Mouse (Mus musculus): Measurements from ENCODE around the gene Pisd.
"Not testable (repeated sequence)": the region's sequence is repeated elsewhere in the genome, so short reads cannot be mapped to it uniquely, and the experiment has no call there.

Pisd gene

DNA sequence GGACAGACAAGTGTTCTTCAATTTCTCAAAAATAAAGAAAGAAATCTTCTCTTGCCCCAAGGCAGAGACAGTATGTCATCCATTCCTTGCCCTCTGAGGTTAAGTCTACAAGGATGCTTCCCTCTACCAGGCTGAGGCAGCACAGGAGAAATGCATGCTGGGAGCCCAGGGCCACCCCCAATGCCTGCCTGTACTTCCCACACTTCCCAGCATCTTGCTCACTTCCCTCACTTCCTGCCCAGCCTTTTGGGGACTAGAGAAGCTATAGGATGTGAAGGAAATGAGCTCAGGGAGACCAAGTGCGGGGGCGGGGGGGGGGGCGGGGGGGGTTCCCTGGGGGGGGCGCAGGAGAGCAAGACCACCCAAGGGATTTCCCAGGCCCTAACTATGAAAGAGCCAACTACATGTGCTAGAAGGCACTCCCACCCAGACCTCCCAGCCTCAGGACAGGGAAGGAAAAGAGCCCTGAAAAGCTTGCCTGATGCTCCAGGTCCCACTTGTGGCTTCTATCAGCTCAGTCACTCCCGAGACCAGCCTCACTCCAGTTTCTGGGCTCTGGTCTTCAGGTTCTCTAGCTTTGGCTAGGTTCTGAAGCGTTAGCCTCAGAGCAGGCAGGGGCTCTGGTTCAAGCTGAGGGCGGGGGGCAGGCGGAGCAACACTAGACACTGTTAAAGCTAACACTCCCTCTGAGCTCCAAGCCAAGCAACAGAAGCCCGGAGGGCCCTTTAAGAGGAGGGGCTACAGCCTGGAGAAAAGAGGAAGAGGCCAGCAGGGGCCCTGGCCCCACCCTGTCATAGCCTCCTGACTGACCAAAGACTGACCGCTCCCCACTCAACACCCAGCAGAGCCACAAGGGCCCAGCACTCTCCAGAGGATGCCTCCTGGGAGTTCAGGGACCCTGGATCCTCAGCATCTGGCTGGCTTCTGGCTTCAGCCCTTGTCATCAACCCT, 39.5 kb downstream of the Pisd start:
- DNase-seq (ENCODE audit: low spot score), result peak; percentile 77

DNA sequence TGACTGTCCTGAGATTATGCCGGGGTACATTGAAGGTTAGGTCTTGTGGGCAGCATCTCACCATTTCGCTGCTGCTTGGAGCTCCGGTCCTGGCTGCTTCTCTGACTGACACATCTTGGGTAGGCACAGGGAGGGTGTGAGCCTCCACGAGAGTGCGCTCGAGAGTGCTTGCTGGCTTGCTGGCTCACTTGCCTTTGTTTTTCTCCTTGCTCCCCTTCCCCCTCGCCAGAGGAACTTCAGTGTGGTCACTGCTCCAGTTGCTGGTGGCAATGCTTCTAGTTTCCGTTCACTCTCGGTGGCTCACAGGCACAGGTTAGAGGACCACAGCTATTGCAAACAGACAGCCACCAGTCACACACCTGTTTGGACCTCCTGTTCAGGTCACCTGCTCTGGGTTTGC, 43.3 kb downstream of the Pisd start:
- DNase-seq (ENCODE audit: low spot score), result peak; percentile 58

DNA sequence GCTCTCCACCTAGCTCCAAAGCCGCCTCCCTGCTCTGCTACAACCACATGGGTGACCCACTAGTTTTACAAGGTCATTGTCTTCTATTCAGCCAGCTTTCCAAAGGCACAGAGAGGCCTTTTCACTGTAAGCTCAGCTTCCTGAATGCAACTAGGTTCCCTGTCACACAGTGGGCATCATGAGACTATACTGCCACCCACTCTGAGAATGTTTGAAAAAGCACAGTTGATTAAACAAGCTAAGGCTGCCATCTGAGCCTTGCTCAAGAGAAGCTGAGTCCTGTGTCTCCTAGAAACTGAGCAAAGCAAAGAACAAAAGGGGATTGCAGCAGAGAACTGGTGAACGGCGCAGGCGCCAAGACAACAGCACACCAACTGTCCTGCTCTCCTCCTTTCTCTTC, 44.1 kb downstream of the Pisd start:
- DNase-seq (ENCODE audit: low spot score), result not testable (repeated sequence)

DNA sequence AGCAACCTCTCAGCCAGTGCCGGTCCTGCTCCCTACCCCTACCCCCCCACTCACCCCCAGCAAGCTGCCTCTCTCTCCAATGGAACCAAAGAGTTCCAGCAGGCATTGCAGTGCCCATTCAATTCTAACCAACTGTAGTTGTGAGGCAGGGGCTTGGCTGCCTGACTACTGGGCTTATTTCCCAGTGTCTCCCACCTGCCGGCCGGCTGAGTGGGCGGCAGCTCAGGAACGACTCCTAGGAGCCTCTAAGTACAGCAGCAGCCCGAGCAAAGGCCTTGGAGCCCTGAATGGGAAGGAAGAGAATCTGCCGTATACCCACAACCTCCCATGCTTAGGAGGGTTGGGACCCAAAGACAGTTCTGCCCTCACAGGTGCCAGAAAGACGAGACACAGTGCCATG, 44.6 kb downstream of the Pisd start:
- DNase-seq (ENCODE audit: low spot score), result not testable (repeated sequence)

DNA sequence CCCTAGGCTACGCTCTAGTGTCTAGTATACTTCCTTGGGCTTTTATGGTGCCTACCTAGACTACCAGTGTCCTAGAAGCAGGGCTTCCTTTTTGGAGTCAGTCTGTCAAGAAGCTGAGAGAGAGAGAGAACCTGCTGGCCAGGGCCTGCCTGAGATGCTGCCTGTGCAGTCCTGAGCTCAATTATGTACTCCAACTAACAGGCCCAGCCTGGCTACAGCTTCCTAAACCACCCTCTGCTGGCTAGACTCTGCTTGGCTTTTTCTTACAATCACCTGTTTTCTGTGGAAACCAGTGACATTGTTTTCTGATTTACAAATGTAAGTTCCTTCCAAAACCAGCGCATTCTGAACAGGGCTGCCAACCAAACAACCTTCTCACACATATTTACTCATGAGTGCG, 45.3 kb downstream of the Pisd start:
- DNase-seq (ENCODE audit: low spot score), result no peak

DNA sequence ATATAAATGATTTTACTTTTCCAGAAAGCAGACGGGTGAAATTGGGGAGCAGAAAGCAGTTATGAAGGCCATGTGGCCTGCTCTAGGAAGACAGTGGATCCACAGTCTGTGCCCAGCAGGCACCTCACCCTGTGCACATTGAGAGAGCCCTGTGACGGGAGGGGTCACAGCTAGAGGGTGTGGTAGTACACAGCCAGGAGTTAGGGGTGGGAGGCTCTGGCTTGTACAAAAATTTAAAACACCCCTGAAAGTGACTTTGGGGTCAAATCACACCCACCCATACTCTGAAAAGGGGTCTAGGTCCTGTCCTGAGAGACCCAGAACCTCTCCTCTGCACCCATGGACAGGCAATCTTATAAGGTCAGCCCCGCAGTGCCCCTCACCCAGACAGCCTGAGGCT, 48.7 kb downstream of the Pisd start:
- not testable (repeated sequence) for DNase-seq (ENCODE audit: low spot score)

DNA sequence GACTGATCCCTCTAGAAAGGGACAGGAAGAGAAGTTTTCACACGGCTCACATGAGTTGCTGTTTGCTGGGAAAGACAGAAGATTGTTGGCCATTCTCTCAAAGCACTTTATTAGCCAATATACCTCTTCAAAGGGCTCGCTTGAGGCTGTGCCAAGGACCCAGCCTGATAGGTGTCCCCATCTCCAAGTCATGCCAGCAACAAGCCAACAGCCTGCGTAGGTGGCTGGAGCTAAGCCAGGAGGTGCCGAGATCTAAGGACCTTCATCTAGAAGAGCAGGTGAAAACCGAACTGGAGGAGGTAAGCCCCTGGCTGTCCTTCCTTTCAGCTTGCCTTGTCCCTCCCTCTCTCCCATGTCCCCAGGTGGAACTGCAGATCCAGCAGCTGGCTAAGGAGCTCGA, 49.7 kb downstream of the Pisd start:
- no peak for DNase-seq (ENCODE audit: low spot score)

DNA sequence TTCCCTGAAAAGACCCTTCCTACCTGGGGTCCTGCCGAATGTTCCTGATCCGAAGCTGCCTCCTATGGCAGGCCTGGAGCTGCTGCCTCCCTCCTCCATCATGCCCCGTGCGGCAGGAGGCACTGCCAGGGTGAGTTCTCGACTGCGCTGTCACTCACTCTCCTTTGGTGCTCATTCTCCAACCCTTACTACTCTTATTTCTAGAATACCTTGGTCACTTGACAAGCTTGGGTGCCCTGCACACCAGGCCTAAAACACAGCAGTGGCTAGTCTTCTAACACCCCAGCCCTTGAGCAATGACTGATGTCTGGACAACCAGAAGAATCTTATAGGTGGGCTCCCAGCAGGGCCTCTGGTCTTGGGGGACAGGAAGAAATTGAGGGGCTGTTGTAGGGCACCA, 51.6 kb downstream of the Pisd start:
- not testable (repeated sequence) for DNase-seq (ENCODE audit: low spot score)

DNA sequence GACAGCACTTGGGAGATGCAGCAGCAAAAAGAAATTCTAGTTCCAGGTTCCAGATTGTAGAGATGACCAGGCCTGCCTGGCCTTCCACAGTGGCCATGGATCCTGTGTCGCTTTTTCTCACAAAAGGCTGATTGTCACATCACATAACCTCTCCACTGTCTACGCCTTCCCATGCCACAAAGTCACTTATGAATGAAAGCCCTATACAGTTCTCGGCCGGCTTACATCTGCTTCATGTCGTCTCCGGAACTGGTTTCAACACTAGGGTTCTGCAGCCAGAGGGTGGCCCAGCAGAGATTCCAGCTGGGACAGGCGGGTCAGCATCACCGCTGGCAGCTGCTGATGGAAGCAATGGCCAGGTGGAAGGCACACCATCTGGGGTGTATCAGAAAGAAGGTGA, 56.6 kb downstream of the Pisd start:
- no peak for DNase-seq (ENCODE audit: low spot score)

DNA sequence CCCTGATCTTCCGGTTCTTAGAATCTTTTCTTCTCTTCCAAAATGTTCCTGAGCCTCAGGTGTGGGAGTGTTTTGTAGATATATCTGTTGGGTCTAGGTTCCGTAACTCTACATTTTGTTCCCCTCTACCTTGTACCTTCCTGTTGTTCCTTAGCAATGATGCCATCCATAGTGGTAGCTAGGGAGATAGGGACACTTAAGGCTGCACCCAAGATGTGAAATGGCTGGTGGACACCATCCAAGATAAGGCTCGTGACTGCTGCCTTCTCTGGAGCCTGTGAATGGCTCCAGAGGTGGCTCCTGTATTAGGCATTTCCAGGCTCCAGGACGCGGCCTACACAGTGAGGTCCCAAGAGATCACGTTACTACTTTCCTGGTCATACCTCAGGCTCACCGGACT, 57.1 kb downstream of the Pisd start:
- no peak for DNase-seq (ENCODE audit: low spot score)

DNA sequence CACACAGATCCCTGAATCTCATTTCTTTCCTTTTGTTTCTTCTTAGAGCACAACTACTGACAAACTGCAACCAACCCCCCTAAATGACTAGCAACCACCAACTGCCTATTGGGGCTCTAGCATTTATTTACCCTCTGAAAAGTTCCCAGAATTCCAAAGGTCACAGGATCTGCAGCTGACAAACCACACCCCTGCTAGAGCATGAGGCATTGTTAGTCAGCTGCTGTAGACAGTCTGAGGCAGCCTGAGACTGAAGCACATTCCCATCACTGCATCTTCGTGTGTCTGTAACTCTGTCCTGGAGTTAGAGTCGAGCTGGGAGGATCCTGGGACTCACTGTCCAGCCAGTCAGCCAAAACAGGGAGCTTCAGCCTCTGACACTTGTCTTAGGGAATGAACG, 60.0 kb downstream of the Pisd start:
- DNase-seq (ENCODE audit: low spot score), result not testable (repeated sequence)

DNA sequence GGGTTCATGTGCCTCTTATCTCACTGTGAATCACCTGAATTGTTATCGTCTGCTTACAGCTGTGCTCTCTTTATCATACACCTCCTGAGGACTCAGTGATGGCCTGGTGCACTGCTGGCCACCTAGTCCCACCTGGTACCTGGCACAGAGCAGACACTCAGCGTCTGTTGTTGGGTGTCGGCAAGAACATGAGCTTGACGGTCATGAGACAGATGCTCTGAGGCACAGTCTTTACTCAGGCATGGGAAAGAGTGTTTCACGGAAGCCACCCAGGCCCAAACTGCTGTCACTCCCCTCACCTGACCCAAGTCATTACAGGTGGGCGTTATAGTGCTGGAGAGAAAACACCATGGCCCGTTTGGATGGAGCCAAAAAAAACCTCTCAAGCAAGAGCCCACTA, 61.5 kb downstream of the Pisd start:
- no peak for DNase-seq (ENCODE audit: low spot score)

DNA sequence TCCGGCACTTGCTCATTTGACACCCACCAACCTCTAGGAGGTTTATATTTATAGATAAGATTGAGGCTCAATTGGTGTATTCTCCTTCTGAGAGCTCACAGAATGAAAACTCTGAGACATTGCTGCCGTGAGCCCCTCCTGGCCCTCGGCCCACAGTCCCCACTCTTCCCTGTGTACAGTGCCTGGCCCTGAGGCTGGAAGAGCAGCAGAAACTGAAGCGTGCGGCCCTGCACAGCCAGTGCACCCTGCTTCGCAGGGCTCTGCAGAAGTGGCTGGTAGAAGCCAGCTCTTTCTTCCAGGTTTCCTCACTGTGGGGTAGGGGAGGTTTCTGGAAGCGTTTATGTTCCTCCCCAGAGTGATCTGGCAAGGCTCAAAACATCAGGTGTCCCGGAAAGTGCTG, 62.7 kb downstream of the Pisd start:
- not testable (repeated sequence) for DNase-seq (ENCODE audit: low spot score)

DNA sequence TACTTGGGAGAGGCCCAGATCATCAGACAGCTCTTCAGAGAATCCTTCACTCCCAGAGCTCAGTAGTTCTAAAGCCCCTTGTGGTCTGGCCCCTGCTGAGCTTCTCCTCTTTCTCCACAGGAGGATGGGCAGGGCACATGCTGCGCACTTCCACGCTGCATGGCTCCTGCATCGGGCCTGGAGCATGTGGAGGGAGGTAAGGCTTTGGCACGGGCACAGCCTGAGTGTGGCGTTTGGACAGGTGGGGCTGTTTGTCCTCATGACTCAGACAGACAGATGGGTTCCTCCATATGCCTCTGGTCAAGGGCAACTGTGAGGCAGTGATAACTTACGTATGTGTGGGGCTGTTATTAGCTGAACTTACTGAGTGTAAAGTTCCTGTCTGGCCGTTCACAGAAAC, 63.2 kb downstream of the Pisd start:
- no peak for DNase-seq (ENCODE audit: low spot score)

DNA sequence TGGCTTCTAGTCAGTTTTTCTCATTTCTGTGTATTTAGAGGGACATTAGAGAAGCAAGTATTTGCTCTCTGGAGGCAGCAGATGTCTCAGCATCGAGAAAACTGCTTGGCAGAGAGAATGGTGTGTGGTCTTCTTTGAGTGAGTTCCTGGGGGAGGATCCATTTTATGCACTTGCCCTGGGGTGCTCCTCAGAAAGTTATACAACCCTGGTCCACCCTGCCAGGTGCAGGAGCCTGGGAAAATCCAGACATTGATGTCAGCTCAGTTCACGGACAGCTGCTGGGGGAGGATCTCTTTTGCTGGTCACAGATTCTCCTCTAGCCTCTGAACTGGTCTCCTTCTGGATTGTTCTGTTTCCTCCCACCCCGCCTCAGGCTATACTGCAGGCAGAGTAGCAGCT, 64.1 kb downstream of the Pisd start:
- no peak for DNase-seq (ENCODE audit: low spot score)

DNA sequence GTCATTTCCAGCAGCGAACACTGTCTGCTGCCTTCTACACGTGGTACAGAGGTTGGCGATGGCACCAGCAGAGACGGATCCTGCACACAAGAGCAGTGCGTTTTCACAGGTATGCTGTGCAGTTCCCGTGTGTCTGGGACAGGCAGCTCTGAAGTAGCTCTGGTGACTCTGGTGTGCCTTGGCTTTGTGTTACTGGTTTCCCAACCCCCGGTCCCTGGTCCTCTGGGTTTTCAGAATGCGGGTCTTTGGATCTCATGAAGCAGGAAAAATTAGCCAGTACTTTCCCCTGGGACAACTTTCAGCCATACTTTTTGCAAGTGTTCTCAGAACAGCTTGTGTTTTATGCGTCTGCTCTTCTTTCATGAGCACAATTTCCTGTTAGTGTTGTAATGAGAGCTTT, 65.0 kb downstream of the Pisd start:
- no peak for DNase-seq (ENCODE audit: low spot score)

DNA sequence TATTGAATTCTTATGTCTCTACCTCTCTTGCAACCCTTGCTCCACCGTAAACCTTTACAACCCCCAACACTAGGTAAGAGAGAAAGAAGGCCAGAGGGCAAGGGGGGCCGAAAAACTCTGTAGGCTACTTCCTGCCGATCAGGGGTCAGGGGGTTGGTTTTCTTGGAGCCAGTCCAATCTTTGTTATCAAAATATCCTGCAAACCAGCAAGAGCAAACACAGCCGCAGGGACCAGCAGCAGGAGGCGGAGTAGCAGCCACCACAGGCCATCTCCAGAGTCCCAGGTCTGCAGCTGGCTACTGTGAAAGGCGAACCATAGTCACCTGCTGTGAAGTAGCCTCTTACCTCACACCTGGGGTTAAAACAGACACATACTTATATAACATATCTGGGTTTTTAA, 66.5 kb downstream of the Pisd start:
- no peak for DNase-seq (ENCODE audit: low spot score)

DNA sequence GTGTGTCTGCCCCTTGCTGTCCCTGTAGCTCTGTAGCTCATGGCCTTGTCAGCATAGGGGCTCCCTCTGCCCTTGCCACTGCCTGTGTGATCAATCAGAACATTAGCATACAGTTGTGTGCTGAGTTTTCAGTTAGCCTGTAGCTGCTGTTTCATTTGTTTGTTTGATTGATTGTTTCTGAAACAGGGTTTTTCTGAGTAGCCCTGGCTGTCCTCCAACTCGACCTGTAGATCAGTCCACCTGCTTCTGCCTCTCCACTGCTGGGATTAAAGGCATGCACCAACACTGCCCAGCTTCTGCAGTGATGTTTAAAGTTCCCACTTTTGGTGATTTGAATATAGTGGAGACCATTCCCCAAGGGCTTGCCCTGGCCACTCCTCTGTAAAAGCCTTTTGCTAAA, 67.7 kb downstream of the Pisd start:
- no peak for DNase-seq (ENCODE audit: low spot score)

DNA sequence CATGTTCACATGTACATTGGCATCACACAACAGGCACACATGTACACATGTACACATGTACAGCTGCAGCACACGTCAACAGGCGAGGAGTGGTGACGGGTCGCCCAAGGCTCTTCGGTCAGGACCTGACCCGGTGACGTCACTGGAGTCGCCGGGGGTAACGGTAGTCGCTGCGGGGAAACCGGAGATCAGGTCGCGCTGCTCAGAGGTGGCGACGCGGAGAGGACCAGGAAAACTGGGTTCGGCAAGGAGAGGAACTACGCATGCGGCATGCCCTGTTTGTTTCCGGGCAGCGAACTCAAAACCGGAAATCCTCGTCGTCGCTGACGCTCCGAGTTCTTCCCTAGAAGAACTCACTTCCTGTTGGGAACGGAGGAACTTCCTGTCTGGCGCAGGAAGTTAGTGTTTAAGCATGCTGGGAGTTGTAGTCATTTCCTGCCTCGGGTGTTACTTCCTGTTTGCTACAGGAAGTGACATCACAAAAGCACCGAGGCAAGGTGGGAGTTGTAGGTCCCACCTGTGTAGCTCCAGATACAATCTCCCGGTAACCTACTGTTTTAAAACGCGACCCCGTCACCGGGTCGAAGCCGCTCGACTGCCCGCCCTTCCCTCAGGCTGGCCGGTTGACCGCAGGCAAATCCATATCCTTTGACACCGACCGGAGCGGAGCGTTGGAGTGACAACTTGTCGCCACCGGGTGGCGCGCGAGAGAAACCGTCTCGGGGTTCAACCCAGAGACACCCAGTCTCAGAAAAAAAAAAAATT, 71.6 kb downstream of the Pisd start:
- peak; percentile 98 for DNase-seq (ENCODE audit: low spot score)

DNA sequence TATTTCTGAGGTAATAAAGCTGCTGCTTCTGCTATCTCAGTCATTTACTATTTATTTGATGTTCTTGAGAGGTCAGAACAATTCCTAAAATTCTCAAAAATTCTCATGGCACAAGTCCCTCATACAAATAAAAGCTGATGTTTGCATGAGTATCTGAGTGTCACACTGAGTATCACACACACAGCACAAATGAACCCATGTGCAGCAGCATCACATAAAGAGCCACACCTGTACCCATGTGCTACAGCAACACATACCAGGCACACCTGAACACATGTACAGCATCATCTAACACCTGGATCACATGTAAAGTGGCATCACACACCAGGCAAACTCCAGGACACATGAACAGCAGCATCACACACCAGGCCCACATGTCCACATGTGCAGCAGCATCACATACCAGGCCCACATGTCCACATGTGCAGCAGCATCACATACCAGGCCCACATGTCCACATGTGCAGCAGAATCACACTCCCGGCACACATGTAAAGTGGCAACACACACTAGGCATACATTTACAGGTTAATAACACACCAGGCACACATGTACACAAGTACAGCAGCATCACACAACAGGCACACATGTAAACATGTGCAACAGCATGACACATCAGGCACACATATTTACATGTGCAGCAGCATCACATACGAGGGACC, 72.3 kb downstream of the Pisd start:
- peak; percentile 31 for DNase-seq (ENCODE audit: low spot score)

DNA sequence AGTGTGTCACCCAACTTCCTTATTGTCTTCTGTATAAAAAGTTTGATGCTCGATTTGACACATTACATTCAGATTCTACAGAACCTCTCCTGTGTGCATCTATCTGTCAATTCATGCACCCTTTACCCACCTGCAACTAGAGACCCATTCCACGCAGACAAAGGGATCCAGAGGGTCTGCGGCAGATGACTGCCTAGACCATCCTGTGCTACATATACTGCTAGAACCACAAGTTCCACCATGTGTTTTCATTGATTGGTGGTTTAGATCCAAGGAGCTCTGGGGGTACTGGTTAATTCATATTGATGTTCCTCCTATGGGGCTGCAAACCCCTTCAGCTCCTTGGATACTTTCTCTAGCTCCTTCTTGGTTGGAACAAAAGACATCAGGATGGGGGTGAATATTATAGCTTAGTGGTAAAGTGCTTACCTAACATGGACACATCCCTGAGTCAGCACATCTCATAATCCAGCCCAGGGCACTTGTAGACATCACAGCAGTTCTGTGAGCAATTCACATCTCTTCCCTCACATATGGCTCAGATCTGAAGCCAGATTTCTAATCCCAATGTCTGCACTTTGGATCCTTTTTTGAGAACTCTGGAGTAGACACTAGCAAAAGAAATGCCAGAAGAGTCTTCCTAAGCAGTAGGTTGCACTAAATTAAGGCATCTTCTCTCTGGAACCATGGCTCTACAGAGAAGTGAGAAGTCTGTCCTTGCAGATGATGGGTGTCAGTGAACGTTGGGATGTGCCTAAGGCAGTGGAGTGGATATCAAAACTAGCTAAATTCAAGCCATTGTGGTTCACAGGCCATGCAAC, 73.0 kb downstream of the Pisd start:
- peak; percentile 13 for DNase-seq (ENCODE audit: low spot score)

DNA sequence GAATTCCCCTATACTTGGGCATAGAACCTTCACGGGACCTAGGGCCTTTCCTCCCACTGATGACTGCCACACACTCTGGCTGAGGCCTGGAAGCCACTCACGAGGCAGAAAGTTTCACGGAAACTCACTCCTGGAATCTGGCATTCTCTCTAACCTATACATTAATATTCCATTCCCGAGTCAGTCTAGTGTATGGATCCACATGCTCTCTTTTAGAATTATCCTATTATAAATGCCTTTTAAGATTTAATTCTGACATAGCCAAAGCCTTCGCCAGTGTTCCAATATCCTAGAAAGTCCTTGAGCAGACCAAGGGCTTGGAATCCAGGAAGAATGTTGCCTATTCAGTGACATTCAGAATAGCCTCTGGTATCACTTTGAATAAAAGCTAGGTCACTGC, 74.0 kb downstream of the Pisd start:
- DNase-seq (ENCODE audit: low spot score), result no peak
